Mouse (Mus musculus): Measurements from ENCODE around the gene Ier2. TPM values are rescaled to one million over a fixed set of nuclear protein-coding genes. Genes with fewer than 3 reads are reported as not detected.

Ier2 gene
- polyA plus RNA-seq, 1 experiment from 2014 or later: 13.0 TPM

DNA sequence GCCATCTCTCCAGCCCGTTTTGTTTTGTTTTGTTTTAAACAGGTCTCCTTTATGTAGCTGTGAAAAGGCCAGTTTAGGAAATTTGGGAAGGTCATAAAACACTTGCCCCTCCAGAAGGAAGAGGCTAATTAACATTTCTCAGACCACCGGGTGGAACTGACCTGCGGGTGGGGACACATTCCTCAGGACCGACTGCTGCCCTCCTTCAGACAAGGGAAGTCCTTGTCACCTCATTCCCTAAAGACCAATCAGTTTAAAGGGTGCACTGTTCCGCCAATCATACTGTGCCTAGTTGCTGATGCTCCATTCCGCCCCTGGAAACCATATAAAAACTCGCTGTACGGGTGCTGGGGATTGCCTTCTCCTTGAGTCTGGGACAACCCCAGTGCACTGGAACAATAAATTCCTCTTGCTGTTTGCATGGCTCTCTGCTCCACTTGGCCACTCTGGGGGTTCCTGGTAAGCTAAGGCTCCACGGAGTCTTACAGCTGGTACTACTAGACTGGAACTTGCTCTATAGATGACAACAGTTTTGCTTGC is 9.5 kb downstream of the Ier2 start:
- Histone ChIP-seq H3K9ac (ENCODE audit: low read depth, low read length) (no peak overlapping the region), H3K27ac (ENCODE audit: low read length) (no peak overlapping the region), H3K4me2 (ENCODE audit: low read length) (no peak overlapping the region), H3K9me3 (replicated peaks; ENCODE audit: control insufficient read depth, low read length, poor library complexity, severe bottlenecking) (no peaks in the 10 kb centered on the region), H3K36me3 (ENCODE audit: control insufficient read depth, insufficient read depth, low read length) (no peaks in the 10 kb centered on the region), H3K4me1 (ENCODE audit: control insufficient read depth, insufficient read depth, low read length) (peaks cover 11% of the 10 kb centered on the region; the same call in 1 of the 2 replicates), H3K27me3 (ENCODE audit: control insufficient read depth, insufficient read depth, low read depth, low read length) (0 out of 2 replicates have a peak, but pooled peaks cover 3% of the 10 kb centered on the region), H3K4me3 (ENCODE audit: low read depth, low read length) (no peak overlapping the region)
- no peak for ATAC-seq
- WGBS: 71% methylated on average over 9 of the region's 9 CpGs

DNA sequence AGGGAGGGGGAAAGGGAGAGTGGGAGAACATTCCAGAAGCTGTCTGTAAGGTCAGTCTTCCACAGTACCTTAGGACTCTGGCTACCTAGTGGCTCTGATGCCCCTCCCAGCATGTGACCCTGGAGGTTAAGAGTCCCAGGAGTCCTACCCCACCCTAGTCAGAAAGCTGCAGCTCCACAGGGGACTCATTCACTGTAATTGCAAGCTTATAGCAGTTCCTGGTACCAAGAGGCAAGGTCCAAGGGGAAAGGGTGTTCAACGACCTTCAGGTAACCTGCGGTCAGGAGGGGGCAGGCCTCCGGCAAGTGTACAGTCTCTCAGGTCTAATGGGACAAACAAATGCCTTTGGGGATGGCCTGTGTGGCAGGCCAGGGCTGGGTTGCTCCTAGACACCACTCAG is 12.4 kb downstream of the Ier2 start:
- H3K9me3 ChIP-seq (replicated peaks; ENCODE audit: control insufficient read depth, low read length, poor library complexity, severe bottlenecking): no peaks in the 10 kb centered on the region
- no peak overlapping the region for H3K27ac ChIP-seq (ENCODE audit: low read length)
- 45% methylated on average over 3 of the region's 3 CpGs for WGBS
- ATAC-seq: no peak
- H3K36me3 ChIP-seq (ENCODE audit: control insufficient read depth, insufficient read depth, low read length): no peaks in the 10 kb centered on the region
- no peak overlapping the region for H3K4me2 ChIP-seq (ENCODE audit: low read length)
- H3K4me3 ChIP-seq (ENCODE audit: low read depth, low read length): no peak overlapping the region
- no peak overlapping the region for H3K9ac ChIP-seq (ENCODE audit: low read depth, low read length)
- peaks cover 5% of the 10 kb centered on the region for H3K4me1 ChIP-seq (ENCODE audit: control insufficient read depth, insufficient read depth, low read length)
- H3K27me3 ChIP-seq (ENCODE audit: control insufficient read depth, insufficient read depth, low read depth, low read length): no peaks in the 10 kb centered on the region

- Histone ChIP-seq H3K27me3 (ENCODE audit: control insufficient read depth, insufficient read depth, low read depth, low read length) (no peaks in the 10 kb centered on the region), H3K4me1 (ENCODE audit: control insufficient read depth, insufficient read depth, low read length) (peaks cover 5% of the 10 kb centered on the region), H3K36me3 (ENCODE audit: control insufficient read depth, insufficient read depth, low read length) (no peaks in the 10 kb centered on the region), H3K9ac (ENCODE audit: low read depth, low read length) (peak overlapping the region; percentile 43), H3K9me3 (replicated peaks; ENCODE audit: control insufficient read depth, low read length, poor library complexity, severe bottlenecking) (no peaks in the 10 kb centered on the region), H3K4me3 (ENCODE audit: low read depth, low read length) (peak overlapping the region; percentile 28), H3K27ac (ENCODE audit: low read length) (no peak overlapping the region), H3K4me2 (ENCODE audit: low read length) (peak overlapping the region; percentile 51)
- WGBS: 2% methylated on average over 14 of the region's 14 CpGs
- ATAC-seq: peak; percentile 53; the same call in 1 of the 2 replicates
Observed at GRCm38 (mm10) chr8:84647461-84647901, 15.2 kb downstream of the Ier2 start.

- WGBS: 52% methylated on average over 6 of the region's 6 CpGs
- no peaks in the 10 kb centered on the region for H3K27me3 ChIP-seq (ENCODE audit: control insufficient read depth, insufficient read depth, low read depth, low read length)
- peaks cover 5% of the 10 kb centered on the region for H3K4me1 ChIP-seq (ENCODE audit: control insufficient read depth, insufficient read depth, low read length)
- H3K4me2 ChIP-seq (ENCODE audit: low read length): peak overlapping the region; percentile 51; the same call in 1 of the 2 replicates
- no peak overlapping the region for H3K9ac ChIP-seq (ENCODE audit: low read depth, low read length)
- no peaks in the 10 kb centered on the region for H3K36me3 ChIP-seq (ENCODE audit: control insufficient read depth, insufficient read depth, low read length)
- H3K27ac ChIP-seq (ENCODE audit: low read length): no peak overlapping the region
- ATAC-seq: no peak
- no peaks in the 10 kb centered on the region for H3K9me3 ChIP-seq (replicated peaks; ENCODE audit: control insufficient read depth, low read length, poor library complexity, severe bottlenecking)
- no peak overlapping the region for H3K4me3 ChIP-seq (ENCODE audit: low read depth, low read length)
Observed at GRCm38 (mm10) chr8:84646800-84647199, 15.9 kb downstream of the Ier2 start.

DNA sequence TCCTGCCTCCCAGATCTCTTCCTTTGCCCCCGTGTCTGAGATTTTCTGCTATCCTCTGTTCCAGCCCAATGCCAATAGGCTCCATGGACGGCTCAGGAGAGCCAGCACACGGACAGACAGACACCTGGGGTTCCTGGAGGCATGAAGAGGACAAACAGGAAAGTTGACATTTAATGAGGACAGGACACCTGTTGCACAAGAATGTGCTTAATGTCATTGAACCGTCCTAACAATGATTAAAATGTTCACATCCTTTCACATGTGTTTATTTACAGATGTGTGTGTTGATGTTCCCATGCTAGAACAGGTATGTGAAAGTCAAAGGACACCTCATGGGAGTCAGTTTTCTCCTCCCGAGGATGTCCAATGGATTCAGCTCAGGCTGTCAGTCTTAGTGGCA is 19.6 kb downstream of the Ier2 start:
- H3K27ac ChIP-seq (ENCODE audit: low read length): no peak overlapping the region
- no peak overlapping the region for H3K4me2 ChIP-seq (ENCODE audit: low read length)
- H3K4me1 ChIP-seq (ENCODE audit: control insufficient read depth, insufficient read depth, low read length): peaks cover 11% of the 10 kb centered on the region
- no peaks in the 10 kb centered on the region for H3K36me3 ChIP-seq (ENCODE audit: control insufficient read depth, insufficient read depth, low read length)
- H3K9ac ChIP-seq (ENCODE audit: low read depth, low read length): no peak overlapping the region
- no peaks in the 10 kb centered on the region for H3K27me3 ChIP-seq (ENCODE audit: control insufficient read depth, insufficient read depth, low read depth, low read length)
- no peak overlapping the region for H3K4me3 ChIP-seq (ENCODE audit: low read depth, low read length)
- 74% methylated on average over 5 of the region's 5 CpGs for WGBS
- no peaks in the 10 kb centered on the region for H3K9me3 ChIP-seq (replicated peaks; ENCODE audit: control insufficient read depth, low read length, poor library complexity, severe bottlenecking)
- ATAC-seq: no peak

- 90% methylated on average over 1 of the region's 1 CpGs for WGBS
- Histone ChIP-seq H3K4me1 (ENCODE audit: control insufficient read depth, insufficient read depth, low read length) (0 out of 2 replicates have a peak, but pooled peaks cover 6% of the 10 kb centered on the region), H3K27ac (ENCODE audit: low read length) (no peak overlapping the region), H3K9me3 (replicated peaks; ENCODE audit: control insufficient read depth, low read length, poor library complexity, severe bottlenecking) (no peaks in the 10 kb centered on the region), H3K4me2 (ENCODE audit: low read length) (no peak overlapping the region), H3K9ac (ENCODE audit: low read depth, low read length) (no peak overlapping the region), H3K4me3 (ENCODE audit: low read depth, low read length) (no peak overlapping the region), H3K36me3 (ENCODE audit: control insufficient read depth, insufficient read depth, low read length) (no peaks in the 10 kb centered on the region; the same call in 1 of the 2 replicates), H3K27me3 (ENCODE audit: control insufficient read depth, insufficient read depth, low read depth, low read length) (no peaks in the 10 kb centered on the region)
- no peak for ATAC-seq
Observed at GRCm38 (mm10) chr8:84641578-84642361, 20.9 kb downstream of the Ier2 start.

DNA sequence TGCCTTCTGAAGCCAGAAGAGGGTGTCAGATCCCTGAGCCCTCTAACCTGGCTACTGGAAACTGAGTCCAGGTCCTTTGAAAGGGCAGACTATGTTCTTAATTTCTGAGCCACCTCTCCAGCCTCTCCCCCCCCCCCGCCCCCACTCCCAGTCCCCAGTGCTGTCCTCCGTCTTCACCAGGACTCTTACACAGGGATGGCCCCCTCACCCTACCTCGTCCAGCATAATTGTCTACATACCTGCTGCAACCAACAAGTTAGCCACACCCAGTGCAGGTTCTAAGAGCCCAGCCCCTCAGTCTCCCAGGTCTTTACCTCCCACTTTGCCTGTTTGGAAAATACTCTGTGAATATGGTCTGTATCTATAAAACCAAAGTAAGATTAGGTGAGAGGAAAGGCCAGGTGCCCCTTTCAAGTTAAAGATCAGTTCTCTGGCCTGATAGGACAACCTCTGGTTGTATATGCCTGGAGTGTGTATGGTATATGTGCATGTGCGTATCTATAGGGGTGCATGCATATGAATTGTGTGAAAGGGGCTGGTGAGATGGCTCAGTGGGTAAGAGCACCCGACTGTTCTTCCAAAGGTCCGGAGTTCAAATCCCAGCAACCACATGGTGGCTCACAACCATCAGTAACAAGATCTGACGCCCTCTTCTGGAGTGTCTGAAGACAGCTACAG is 21.9 kb downstream of the Ier2 start:
- Histone ChIP-seq H3K4me2 (ENCODE audit: low read length) (no peak overlapping the region), H3K36me3 (ENCODE audit: control insufficient read depth, insufficient read depth, low read length) (no peaks in the 10 kb centered on the region; the same call in 1 of the 2 replicates), H3K27me3 (ENCODE audit: control insufficient read depth, insufficient read depth, low read depth, low read length) (no peaks in the 10 kb centered on the region), H3K4me1 (ENCODE audit: control insufficient read depth, insufficient read depth, low read length) (0 out of 2 replicates have a peak, but pooled peaks cover 6% of the 10 kb centered on the region), H3K9ac (ENCODE audit: low read depth, low read length) (no peak overlapping the region), H3K9me3 (replicated peaks; ENCODE audit: control insufficient read depth, low read length, poor library complexity, severe bottlenecking) (no peaks in the 10 kb centered on the region), H3K4me3 (ENCODE audit: low read depth, low read length) (no peak overlapping the region), H3K27ac (ENCODE audit: low read length) (no peak overlapping the region)
- no peak for ATAC-seq
- WGBS: 84% methylated on average over 6 of the region's 7 CpGs

DNA sequence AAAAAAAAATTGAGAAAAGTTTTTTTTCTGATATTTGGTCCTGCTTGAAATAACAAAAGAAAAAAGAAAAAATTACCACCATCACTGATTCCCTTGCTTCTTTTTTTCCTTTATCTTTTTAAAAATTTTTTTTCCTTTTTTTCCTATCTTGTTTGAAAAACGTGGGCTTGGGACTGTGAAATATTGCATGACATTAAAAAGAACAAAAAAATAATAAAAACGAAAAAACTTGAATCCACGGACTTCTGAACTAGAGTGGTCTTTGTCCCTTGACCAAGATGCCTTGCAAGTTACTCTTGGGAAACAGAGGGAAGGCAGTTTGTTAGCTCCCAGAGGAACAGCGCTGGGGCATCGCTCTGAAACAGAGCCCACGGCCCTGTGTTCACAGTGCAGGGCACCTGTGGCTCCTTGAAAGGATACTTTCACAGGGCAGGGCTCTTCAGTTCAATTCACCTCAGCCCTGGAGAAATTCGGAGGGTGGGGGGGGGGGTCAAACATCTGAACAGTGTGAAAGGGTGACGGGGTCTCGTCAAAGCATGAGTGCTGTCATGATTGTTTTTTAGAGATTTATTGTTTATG is 22.6 kb downstream of the Ier2 start:
- H3K4me1 ChIP-seq (ENCODE audit: control insufficient read depth, insufficient read depth, low read length): peaks cover 8% of the 10 kb centered on the region
- peak overlapping the region; percentile 55 for H3K4me2 ChIP-seq (ENCODE audit: low read length)
- H3K27ac ChIP-seq (ENCODE audit: low read length): no peak overlapping the region
- H3K27me3 ChIP-seq (ENCODE audit: control insufficient read depth, insufficient read depth, low read depth, low read length): no peaks in the 10 kb centered on the region
- WGBS: 27% methylated on average over 9 of the region's 9 CpGs
- H3K9me3 ChIP-seq (replicated peaks; ENCODE audit: control insufficient read depth, low read length, poor library complexity, severe bottlenecking): no peaks in the 10 kb centered on the region
- H3K4me3 ChIP-seq (ENCODE audit: low read depth, low read length): peak overlapping the region; percentile 40
- ATAC-seq: no peak
- no peak overlapping the region for H3K9ac ChIP-seq (ENCODE audit: low read depth, low read length)
- H3K36me3 ChIP-seq (ENCODE audit: control insufficient read depth, insufficient read depth, low read length): no peaks in the 10 kb centered on the region; the same call in 1 of the 2 replicates

Measured in midbrain, embryonic 16.5 days (tissue).